Mouse (Mus musculus) G1E (cell line): ENCODE results near the gene Wars. TPM values are rescaled to one million over a fixed set of nuclear protein-coding genes. Genes with fewer than 3 reads are reported as not detected.
"Not testable (repeated sequence)": the region's sequence is repeated elsewhere in the genome, so short reads cannot be mapped to it uniquely, and the experiment has no call there.

Experiments used
- ATAC-seq: 2 replicates; pipeline ENCODE4 v1.8.0; 2016; ENCODE audit warnings: mild to moderate bottlenecking; ENCODE audit not compliant: insufficient number of reproducible peaks, poor library complexity, low FRiP score, severe bottlenecking; ENCODE audit errors: extremely low read depth
- DNase-seq: peaks from one replicate; pipeline ENCODE4 v3.0.0; 2012; ENCODE audit warnings: low spot score
- H3K27me3 ChIP-seq: 2 replicates; pipeline ENCODE4 v1.6.1; 2012; ENCODE audit warnings: mild to moderate bottlenecking, low read length, inconsistent platforms; ENCODE audit not compliant: insufficient read depth
- H3K36me3 ChIP-seq: replicated peaks from 2 replicates; pipeline ENCODE3; 2012; ENCODE audit warnings: mild to moderate bottlenecking, inconsistent platforms
- H3K4me1 ChIP-seq: 2 replicates; pipeline ENCODE4 v1.6.1; 2012; ENCODE audit warnings: low read depth, low read length, inconsistent platforms, mixed read lengths; ENCODE audit not compliant: insufficient read depth
- H3K4me3 ChIP-seq: 2 replicates; pipeline ENCODE4 v1.5.1; 2012; ENCODE audit warnings: low read depth, mild to moderate bottlenecking, inconsistent platforms, low read length, moderate library complexity, mixed read lengths
- H3K9me3 ChIP-seq: replicated peaks from 2 replicates; pipeline ENCODE4 v1.6.1; 2012; ENCODE audit warnings: inconsistent platforms
- CTCF ChIP-seq: IDR thresholded peaks from 2 replicates; pipeline ENCODE4 v1.5.1; 2012; ENCODE audit warnings: low read depth, low read length, inconsistent platforms, mixed read lengths
- GATA1 ChIP-seq: IDR thresholded peaks from 2 replicates; pipeline ENCODE4 v1.6.1; 2012; ENCODE audit warnings: borderline replicate concordance, low read length, inconsistent platforms, mixed read lengths
- GATA2 ChIP-seq: IDR thresholded peaks from 2 replicates; pipeline ENCODE4 v1.6.1; 2012; ENCODE audit warnings: low read depth, low read length, inconsistent platforms, borderline replicate concordance
- POLR2AphosphoS5 ChIP-seq: IDR thresholded peaks from 2 replicates; pipeline ENCODE4 v1.6.1; 2012; ENCODE audit warnings: low read depth, low read length, inconsistent platforms; ENCODE audit not compliant: insufficient replicate concordance
- TAL1 ChIP-seq: conservative IDR thresholded peaks from 2 replicates; pipeline ENCODE4 v1.6.1; 2012; ENCODE audit warnings: low read depth, low read length, inconsistent platforms, mixed read lengths
- polyA plus RNA-seq: library from polyadenylated mRNA; stranded (reverse); fragments of >175 nt; gene quantifications from 2 replicates; pipeline ENCODE4 v1.2.3, GENCODE M21; 2012
- total RNA-seq, 2 experiments: library from RNA; stranded (forward) in 1 of 2; stranded (reverse) in 1 of 2; fragments of 200-1000 nt in 1 of 2; fragments of >200 nt in 1 of 2; fragmentation: Nextera tagmentation in 1 of 2; gene quantifications; 2 replicates each; pipeline ENCODE4 v1.2.3; 2014 to 2017

Gene Wars
- total and polyA plus RNA-seq, 3 experiments = 62.1 to 81.0 (median 78.3) TPM

DNA sequence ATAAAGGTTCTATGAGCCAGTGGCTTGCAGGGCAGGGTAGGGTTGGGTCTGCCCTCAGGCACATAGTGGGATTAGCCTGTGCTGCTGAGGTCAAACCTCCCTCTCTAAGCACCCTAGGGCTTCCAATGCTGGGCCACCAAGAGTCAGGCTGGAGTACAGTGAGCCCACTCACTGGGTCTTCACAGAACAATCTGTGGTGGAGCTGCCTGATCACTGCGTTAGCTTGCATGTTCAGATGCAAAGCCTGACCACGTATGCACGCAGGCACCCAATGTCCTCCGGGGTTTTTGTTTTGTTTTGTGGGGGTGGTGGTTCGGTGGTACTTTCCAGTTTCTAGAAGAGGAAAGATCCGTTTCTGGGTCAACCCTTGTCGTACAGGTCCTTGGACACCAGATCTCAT, 36.9 kb downstream of the Wars start:
- DNase-seq (no peak), ATAC-seq (no peak)
- Histone ChIP-seq H3K4me1 (peaks cover 19% of the 10 kb centered on the region), H3K9me3 (no peaks in the 10 kb centered on the region), H3K27me3 (peaks cover 38% of the 10 kb centered on the region), H3K4me3 (no peak overlapping the region), H3K36me3 (peaks cover 42% of the 10 kb centered on the region)
- no peak for TF ChIP-seq POLR2AphosphoS5
- no peak for TF ChIP-seq GATA2
- TF ChIP-seq GATA1 = no peak
- TF ChIP-seq TAL1 = no peak
- TF ChIP-seq CTCF = no peak

- TF ChIP-seq POLR2AphosphoS5 (no peak), CTCF (no peak), GATA2 (no peak), TAL1 (no peak), GATA1 (no peak)
- no peaks in the 10 kb centered on the region for H3K9me3 ChIP-seq
- H3K4me3 ChIP-seq = no peak overlapping the region
- peaks cover 19% of the 10 kb centered on the region for H3K4me1 ChIP-seq
- H3K27me3 ChIP-seq = peaks cover 43% of the 10 kb centered on the region
- no peak for DNase-seq
- H3K36me3 ChIP-seq = peaks cover 33% of the 10 kb centered on the region
- no peak for ATAC-seq
Measured at GRCm38 (mm10) chr12:108856186-108856585, 37.8 kb downstream of the Wars start.

- TF ChIP-seq CTCF (no peak), POLR2AphosphoS5 (no peak), TAL1 (no peak), GATA1 (no peak), GATA2 (no peak)
- ATAC-seq = no peak
Measured at GRCm38 (mm10) chr12:108855081-108855480, 38.9 kb downstream of the Wars start.

DNA sequence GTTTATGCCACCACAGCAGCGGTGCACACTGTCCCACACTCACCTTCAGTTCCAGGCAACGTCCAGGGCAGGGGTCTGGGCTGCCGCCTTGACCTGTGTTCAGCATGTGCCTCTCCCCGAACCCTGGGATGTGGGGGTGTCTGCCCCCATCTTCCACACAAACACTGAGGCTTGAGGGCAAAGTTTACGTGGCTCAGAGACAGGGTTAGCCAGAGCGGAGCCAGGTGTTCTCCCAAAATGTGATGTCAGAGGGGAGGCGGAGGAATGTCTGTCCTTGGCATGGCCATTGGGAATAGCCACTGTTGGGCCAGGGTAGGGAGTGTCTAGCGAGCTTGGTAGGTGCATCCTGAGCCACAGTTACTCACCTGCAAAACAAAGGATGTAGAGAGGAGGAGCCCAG, 41.2 kb downstream of the Wars start:
- Histone ChIP-seq H3K9me3 (no peaks in the 10 kb centered on the region), H3K4me1 (peaks cover 8% of the 10 kb centered on the region; the same call in 1 of the 2 replicates), H3K27me3 (peaks cover 50% of the 10 kb centered on the region), H3K36me3 (peaks cover 3% of the 10 kb centered on the region), H3K4me3 (no peak overlapping the region)
- DNase-seq (no peak), ATAC-seq (no peak)
- TF ChIP-seq GATA2 = no peak
- no peak for TF ChIP-seq GATA1
- no peak for TF ChIP-seq CTCF
- TF ChIP-seq TAL1 = no peak
- TF ChIP-seq POLR2AphosphoS5 = no peak

More at GRCm38 (mm10) chr12:108855081-108855480, 38.9 kb downstream of the Wars start:
- H3K4me1 ChIP-seq = peaks cover 19% of the 10 kb centered on the region
- DNase-seq = no peak
- H3K36me3 ChIP-seq = peaks cover 22% of the 10 kb centered on the region
- no peak overlapping the region for H3K4me3 ChIP-seq
- H3K27me3 ChIP-seq = peaks cover 49% of the 10 kb centered on the region
- no peaks in the 10 kb centered on the region for H3K9me3 ChIP-seq

- ATAC-seq (no peak), DNase-seq (no peak)
- Histone ChIP-seq H3K27me3 (peaks cover 37% of the 10 kb centered on the region), H3K4me1 (peaks cover 3% of the 10 kb centered on the region), H3K9me3 (no peaks in the 10 kb centered on the region), H3K36me3 (peaks cover 2% of the 10 kb centered on the region), H3K4me3 (no peak overlapping the region)
- TF ChIP-seq GATA2 (no peak), TAL1 (no peak)
Measured at GRCm38 (mm10) chr12:108850886-108851285, 43.1 kb downstream of the Wars start.

GRCm38 (mm10) chr12:108850129-108850528, 43.8 kb downstream of the Wars start:
- DNase-seq (no peak), ATAC-seq (no peak)
- TF ChIP-seq GATA2 = no peak
- no peak for TF ChIP-seq GATA1
- no peak for TF ChIP-seq TAL1
- TF ChIP-seq CTCF = no peak
- TF ChIP-seq POLR2AphosphoS5 = no peak
- no peak overlapping the region for H3K4me3 ChIP-seq
- peaks cover 5% of the 10 kb centered on the region for H3K4me1 ChIP-seq
- no peaks in the 10 kb centered on the region for H3K9me3 ChIP-seq
- peaks cover 4% of the 10 kb centered on the region for H3K36me3 ChIP-seq
- peaks cover 31% of the 10 kb centered on the region for H3K27me3 ChIP-seq

GRCm38 (mm10) chr12:108849488-108850022, 44.4 kb downstream of the Wars start:
- Histone ChIP-seq H3K9me3 (no peaks in the 10 kb centered on the region), H3K4me3 (no peak overlapping the region), H3K4me1 (peaks cover 5% of the 10 kb centered on the region; the same call in 1 of the 2 replicates), H3K27me3 (peaks cover 29% of the 10 kb centered on the region), H3K36me3 (peaks cover 10% of the 10 kb centered on the region)
- DNase-seq (no peak), ATAC-seq (no peak)
- TF ChIP-seq CTCF (no peak), GATA2 (no peak), TAL1 (no peak), GATA1 (no peak), POLR2AphosphoS5 (no peak)

DNA sequence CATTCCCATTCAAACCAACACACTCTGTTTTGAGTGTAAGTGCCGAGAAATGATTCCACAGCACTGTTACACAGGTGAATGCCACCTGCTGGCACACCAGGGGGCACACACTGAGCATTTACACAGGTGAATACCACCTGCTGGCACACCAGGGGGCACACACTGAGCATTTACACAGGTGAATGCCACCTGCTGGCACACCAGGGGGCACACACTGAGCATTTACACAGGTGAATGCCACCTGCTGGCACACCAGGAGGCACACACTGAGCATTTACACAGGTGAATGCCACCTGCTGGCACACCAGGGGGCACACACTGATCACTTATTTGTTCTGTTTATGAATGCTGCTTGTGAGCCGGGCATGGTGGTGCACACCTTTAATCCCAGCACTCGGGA, 45.9 kb downstream of the Wars start:
- H3K4me1 ChIP-seq, DNase-seq, ATAC-seq, H3K9me3 ChIP-seq, H3K4me3 ChIP-seq: not testable (repeated sequence)
- H3K36me3 ChIP-seq = peaks cover 16% of the 10 kb centered on the region
- H3K27me3 ChIP-seq = peaks cover 19% of the 10 kb centered on the region
